Mouse (Mus musculus) retina, postnatal 1 day (tissue): ENCODE results near the gene Sf3a2.
"Not testable (repeated sequence)": the region's sequence is repeated elsewhere in the genome, so short reads cannot be mapped to it uniquely, and the experiment has no call there.

Source experiments
- DNase-seq: peaks from one replicate; pipeline ENCODE4 v3.0.0-alpha.2; 2012

The Sf3a2 gene

GRCm38 (mm10) chr10:80805322-80805721, 7.3 kb downstream of the Sf3a2 start:
- no peak for DNase-seq

- DNase-seq: peak; percentile 74
Observed at GRCm38 (mm10) chr10:80805925-80806324, 7.9 kb downstream of the Sf3a2 start.

GRCm38 (mm10) chr10:80806341-80807056, 8.5 kb downstream of the Sf3a2 start:
- no peak for DNase-seq

- DNase-seq: peak; percentile 92
Observed at GRCm38 (mm10) chr10:80807057-80807627, 9.1 kb downstream of the Sf3a2 start.

GRCm38 (mm10) chr10:80808099-80808984, 10.3 kb downstream of the Sf3a2 start:
- peak; percentile 57 for DNase-seq

GRCm38 (mm10) chr10:80808985-80809632, 11.1 kb downstream of the Sf3a2 start:
- no peak for DNase-seq

- peak; percentile 40 for DNase-seq
Observed at GRCm38 (mm10) chr10:80810084-80810483, 12.1 kb downstream of the Sf3a2 start.

- no peak for DNase-seq
Observed at GRCm38 (mm10) chr10:80812391-80813041, 14.5 kb downstream of the Sf3a2 start.

- DNase-seq: no peak
Observed at GRCm38 (mm10) chr10:80813366-80813765, 15.4 kb downstream of the Sf3a2 start, which contains the start of gene Jsrp1. Gene Jsrp1 (minus strand): TSS chr10:80813498.

GRCm38 (mm10) chr10:80814800-80815199, 16.8 kb downstream of the Sf3a2 start:
- no peak for DNase-seq

GRCm38 (mm10) chr10:80816303-80816702, 18.3 kb downstream of the Sf3a2 start:
- DNase-seq: not testable (repeated sequence)

GRCm38 (mm10) chr10:80817164-80817563, 19.2 kb downstream of the Sf3a2 start:
- no peak for DNase-seq

GRCm38 (mm10) chr10:80817955-80818354, 20.0 kb downstream of the Sf3a2 start:
- not testable (repeated sequence) for DNase-seq

- no peak for DNase-seq
Observed at GRCm38 (mm10) chr10:80818599-80819281, 20.7 kb downstream of the Sf3a2 start.

- DNase-seq: no peak
Observed at GRCm38 (mm10) chr10:80819406-80819805, 21.4 kb downstream of the Sf3a2 start.

GRCm38 (mm10) chr10:80821991-80822390, 24.0 kb downstream of the Sf3a2 start:
- peak; percentile 61 for DNase-seq

- DNase-seq: no peak
Observed at GRCm38 (mm10) chr10:80822528-80822927, 24.5 kb downstream of the Sf3a2 start.

GRCm38 (mm10) chr10:80823316-80823715, 25.3 kb downstream of the Sf3a2 start:
- no peak for DNase-seq

GRCm38 (mm10) chr10:80823847-80824643, 26.0 kb downstream of the Sf3a2 start:
- no peak for DNase-seq

- no peak for DNase-seq
Observed at GRCm38 (mm10) chr10:80824827-80825226, 26.8 kb downstream of the Sf3a2 start.
